Mouse (Mus musculus) heart, embryonic 15.5 days (tissue): Measurements from ENCODE around the gene 1700003H04Rik. TPM values are rescaled to one million over a fixed set of nuclear protein-coding genes. Genes with fewer than 3 reads are reported as not detected.

Experiments
- ATAC-seq: fragments of 200-750 bp; cut with Nextera tagmentation; replicated peaks from 2 replicates; pipeline ENCODE4 v1.8.0; 2017; ENCODE audit warnings: low read depth, moderate TSS enrichment; ENCODE audit not compliant: insufficient number of reproducible peaks, insufficient read depth, low FRiP score
- H3K27ac ChIP-seq: fragments of 300-500 bp; sonication (generic); 2 replicates; pipeline ENCODE4 v1.5.1; 2015; ENCODE audit warnings: mild to moderate bottlenecking, inconsistent platforms
- H3K27me3 ChIP-seq: fragments of 300-500 bp; sonication (generic); 2 replicates; pipeline ENCODE4 v1.6.1; 2015; ENCODE audit warnings: inconsistent platforms
- H3K36me3 ChIP-seq: fragments of 300-500 bp; sonication (generic); 2 replicates; pipeline ENCODE4 v1.6.1; 2015; ENCODE audit warnings: mild to moderate bottlenecking, inconsistent platforms
- H3K4me1 ChIP-seq: fragments of 300-500 bp; sonication (generic); replicated peaks from 2 replicates; pipeline ENCODE4 v1.6.1; 2015; ENCODE audit warnings: inconsistent platforms
- H3K4me2 ChIP-seq: fragments of 300-500 bp; sonication (generic); 2 replicates; pipeline ENCODE4 v1.6.1; 2015; ENCODE audit warnings: inconsistent platforms, mild to moderate bottlenecking, moderate library complexity
- H3K4me3 ChIP-seq: fragments of 300-500 bp; sonication (generic); 2 replicates; pipeline ENCODE4 v1.5.1; 2015; ENCODE audit warnings: mild to moderate bottlenecking, inconsistent platforms
- H3K9ac ChIP-seq: fragments of 300-500 bp; sonication (generic); 2 replicates; pipeline ENCODE4 v1.6.1; 2015; ENCODE audit warnings: mild to moderate bottlenecking, inconsistent platforms
- H3K9me3 ChIP-seq: fragments of 300-500 bp; sonication (generic); replicated peaks from 2 replicates; pipeline ENCODE4 v1.6.1; 2016; ENCODE audit warnings: inconsistent platforms
- WGBS: fragments of 180-500 bp; shearing (Covaris S2); methylation state at CpG from one replicate; pipeline ENCODE4 v1.1.7; 2015; ENCODE audit warnings: mixed read lengths; 5-methylcytosine and 5-hydroxymethylcytosine counted together
- polyA plus RNA-seq: library from polyadenylated mRNA; unstranded; fragments of >200 nt; fragmentation: Nextera tagmentation; extraction: Ambion mirVana; gene quantifications from 2 replicates; pipeline ENCODE4 v1.2.1, GENCODE M21; 2015

The 1700003H04Rik gene
- polyA plus RNA-seq, 1 experiment from 2014 or later: not detected

GRCm38 (mm10) chr3:124548898-124549297 is 32.0 kb downstream of the 1700003H04Rik start:
- H3K9ac ChIP-seq: no peak overlapping the region
- no peaks in the 10 kb centered on the region for H3K27me3 ChIP-seq
- no peak overlapping the region for H3K27ac ChIP-seq
- no peak overlapping the region for H3K4me3 ChIP-seq
- H3K36me3 ChIP-seq: no peaks in the 10 kb centered on the region
- no peaks in the 10 kb centered on the region for H3K9me3 ChIP-seq
- H3K4me1 ChIP-seq: no peaks in the 10 kb centered on the region
- no peak overlapping the region for H3K4me2 ChIP-seq
- 79% methylated on average over 10 of the region's 10 CpGs for WGBS
- ATAC-seq: no peak

GRCm38 (mm10) chr3:124538260-124538659 is 42.6 kb downstream of the 1700003H04Rik start:
- H3K9ac ChIP-seq: no peak overlapping the region
- H3K27ac ChIP-seq: no peak overlapping the region
- H3K9me3 ChIP-seq: no peaks in the 10 kb centered on the region
- 70% methylated on average over 2 of the region's 2 CpGs for WGBS
- no peak overlapping the region for H3K4me3 ChIP-seq
- no peaks in the 10 kb centered on the region for H3K36me3 ChIP-seq
- ATAC-seq: no peak
- H3K27me3 ChIP-seq: no peaks in the 10 kb centered on the region
- H3K4me1 ChIP-seq: no peaks in the 10 kb centered on the region
- H3K4me2 ChIP-seq: no peak overlapping the region

DNA sequence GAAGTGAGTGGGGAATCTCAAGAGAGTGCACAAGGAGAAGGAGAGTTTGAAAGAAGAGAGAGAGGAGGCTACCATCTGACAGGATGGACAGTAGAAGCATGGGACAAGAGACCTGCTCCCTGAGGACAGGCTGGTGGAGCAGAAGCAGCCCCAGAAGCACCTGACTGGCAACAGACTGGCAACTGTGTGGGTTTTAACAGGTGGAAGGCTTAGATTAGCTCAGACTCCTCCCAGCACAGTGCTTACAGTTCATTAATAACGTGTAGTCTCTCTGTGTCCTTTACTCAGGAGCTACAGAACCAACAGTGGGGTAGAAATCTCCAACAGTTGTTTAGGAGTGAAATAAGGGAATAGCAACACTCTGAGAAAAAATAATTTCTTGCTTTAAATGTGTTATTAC is 44.3 kb downstream of the 1700003H04Rik start:
- H3K4me1 ChIP-seq: no peaks in the 10 kb centered on the region
- H3K27me3 ChIP-seq: no peaks in the 10 kb centered on the region
- H3K9me3 ChIP-seq: no peaks in the 10 kb centered on the region
- no peaks in the 10 kb centered on the region for H3K36me3 ChIP-seq
- no peak overlapping the region for H3K4me2 ChIP-seq
- ATAC-seq: no peak
- no peak overlapping the region for H3K27ac ChIP-seq
- WGBS: 45% methylated on average over 1 of the region's 1 CpGs
- H3K9ac ChIP-seq: no peak overlapping the region
- no peak overlapping the region for H3K4me3 ChIP-seq

DNA sequence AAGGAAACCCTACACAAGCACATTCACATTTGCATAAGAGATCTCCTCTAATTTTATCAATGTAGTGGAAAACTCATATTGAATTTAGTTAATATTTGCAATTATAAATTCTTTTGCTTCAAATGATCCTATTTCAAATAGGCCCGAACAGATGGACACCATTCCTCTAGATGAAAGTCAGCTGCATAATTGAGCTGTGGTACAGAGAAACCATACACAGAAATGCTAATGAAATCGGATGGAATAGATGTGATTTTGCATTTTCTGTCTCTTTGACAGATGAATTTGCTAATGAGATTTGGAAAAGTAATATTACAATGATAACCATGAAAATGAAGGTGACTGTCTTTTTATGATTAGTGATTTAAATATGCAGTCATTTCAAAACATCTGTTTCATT is 62.1 kb downstream of the 1700003H04Rik start:
- Histone ChIP-seq H3K9me3 (no peaks in the 10 kb centered on the region), H3K4me3 (no peak overlapping the region), H3K4me2 (no peak overlapping the region), H3K36me3 (no peaks in the 10 kb centered on the region), H3K9ac (no peak overlapping the region), H3K27me3 (no peaks in the 10 kb centered on the region), H3K27ac (no peak overlapping the region), H3K4me1 (no peaks in the 10 kb centered on the region)
- ATAC-seq: no peak
- WGBS: 73% methylated on average over 2 of the region's 2 CpGs

Other genes with a start within 250 kb of the 1700003H04Rik start
- not detected in 2 replicates for gene 1700006A11Rik, start 155.1 kb downstream of the 1700003H04Rik start, polyA plus RNA-seq